8 mouse cellular contexts compared by ENCODE assay signal in genomic region chr13:99641386-99642165, GRCm38 (mm10).
DNase-seq lines count a peak whose midpoint lies in the region; ATAC-seq lines count a peak whose summit lies in the region.

No protein-coding gene starts in this region.

- peak overlapping the region; percentile 66 for H3K27ac ChIP-seq in hindbrain, embryonic 13.5 days
- no peak overlapping the region for H3K27ac ChIP-seq in hindbrain, embryonic 11.5 days (ENCODE audit: low read depth, low read length)

- H3K36me3 ChIP-seq in hindbrain, embryonic 13.5 days: no peaks in the 10 kb centered on the region
- H3K36me3 ChIP-seq in hindbrain, embryonic 11.5 days (ENCODE audit: control insufficient read depth, insufficient read depth, low read length): no peaks in the 10 kb centered on the region

- WGBS in hindbrain, embryonic 13.5 days: 75% methylated on average over 22 of the region's 22 CpGs
- WGBS in hindbrain, embryonic 11.5 days: 84% methylated on average over 22 of the region's 22 CpGs

- no peak for DNase-seq in hindbrain, embryonic 11.5 days (ENCODE audit: low spot score)
- peak; percentile 90 for DNase-seq in cerebellum, postnatal 25 days
- DNase-seq in heart, postnatal 36 days: peak; percentile 4 to 14
- peak; percentile 9 for DNase-seq in retina, postnatal 1 day
- no peak for DNase-seq in natural killer cell, adult 2 months (ENCODE audit: low spot score in 2 of 2)
- DNase-seq in thymus, postnatal 36 days: no peak

- peaks cover 34% of the 10 kb centered on the region for H3K4me1 ChIP-seq in hindbrain, embryonic 13.5 days (replicated peaks)
- H3K4me1 ChIP-seq in hindbrain, embryonic 11.5 days (replicated peaks; ENCODE audit: control insufficient read depth, insufficient read depth, low read length): 0 out of 2 replicates have a peak, but pooled peaks cover 2% of the 10 kb centered on the region

- no peak overlapping the region for H3K4me3 ChIP-seq in hindbrain, embryonic 13.5 days
- no peak overlapping the region for H3K4me3 ChIP-seq in hindbrain, embryonic 11.5 days (ENCODE audit: low read depth, low read length)

- no peak overlapping the region for H3K9ac ChIP-seq in hindbrain, embryonic 13.5 days
- H3K9ac ChIP-seq in hindbrain, embryonic 11.5 days (ENCODE audit: low read depth, low read length): no peak overlapping the region

- no peaks in the 10 kb centered on the region for H3K9me3 ChIP-seq in hindbrain, embryonic 13.5 days
- no peaks in the 10 kb centered on the region for H3K9me3 ChIP-seq in hindbrain, embryonic 11.5 days (ENCODE audit: control insufficient read depth, low read length)

- H3K4me2 ChIP-seq in hindbrain, embryonic 13.5 days: no peak overlapping the region
- H3K4me2 ChIP-seq in hindbrain, embryonic 11.5 days (replicated peaks; ENCODE audit: low read depth, low read length): no peak overlapping the region

- ATAC-seq in hindbrain, embryonic 13.5 days (ENCODE audit: low FRiP score): no peak
- ATAC-seq in hindbrain, embryonic 11.5 days (ENCODE audit: low FRiP score): no peak
- ATAC-seq in megakaryocyte-erythroid progenitor cell, adult 5-6 weeks (replicated peaks; ENCODE audit: low FRiP score, low TSS enrichment, poor library complexity, severe bottlenecking): no peak

- H3K27me3 ChIP-seq in hindbrain, embryonic 13.5 days: no peaks in the 10 kb centered on the region
- no peaks in the 10 kb centered on the region for H3K27me3 ChIP-seq in hindbrain, embryonic 11.5 days (ENCODE audit: control insufficient read depth, insufficient read depth, low read length)

- intact Hi-C loops in heart, postnatal 36 days (cut with DNase I): no loop called here

Comparison
In these comparisons a context has a peak if more than half of its experiments do, and no peak if none do; other contexts are left out.
1. DNase-seq: peak in cerebellum, postnatal 25 days (2 of 2), heart, postnatal 36 days (2 of 2) and retina, postnatal 1 day (single experiment); none in hindbrain, embryonic 11.5 days (single experiment), natural killer cell, adult 2 months (0 of 2) and thymus, postnatal 36 days (0 of 2).